Mouse (Mus musculus) neural tube, postnatal 0 days (tissue): ENCODE data around the gene Rpl36a-ps1. TPM values are rescaled to one million over a fixed set of nuclear protein-coding genes. Genes with fewer than 3 reads are reported as not detected.

ENCODE experiments used
- polyA plus RNA-seq: library from polyadenylated mRNA; unstranded; fragments of >200 nt; fragmentation: Nextera tagmentation; extraction: Ambion mirVana; gene quantifications from 2 replicates; pipeline ENCODE4 v1.2.1, GENCODE M21; 2015

The Rpl36a-ps1 gene
- 0.61 and 0.83 TPM in 2 replicates for polyA plus RNA-seq

GRCm38 (mm10) chr14:98994218-98994617 is at the start of gene Rpl36a-ps1:
Gene Rpl36a-ps1 (minus strand): TSS chr14:98994318.

Other genes starting within 250 kb of the Rpl36a-ps1 start
- 84.5 and 96.5 TPM in 2 replicates for gene Mzt1, start 51.8 kb upstream of the Rpl36a-ps1 start, polyA plus RNA-seq
- gene Bora, start 51.9 kb upstream of the Rpl36a-ps1 start, polyA plus RNA-seq = 8.6 and 8.8 TPM in 2 replicates
- gene Pibf1, start 105.1 kb upstream of the Rpl36a-ps1 start, polyA plus RNA-seq = 13.6 and 14.5 TPM in 2 replicates
- 20.8 and 21.5 TPM in 2 replicates for gene Dis3, start 105.5 kb upstream of the Rpl36a-ps1 start, polyA plus RNA-seq